Mouse (Mus musculus) liver, embryonic 14.5 days (tissue): ENCODE data around the gene Gse1.

Experiments used
- CTCF ChIP-seq: IDR thresholded peaks from 2 replicates; pipeline ENCODE4 v1.5.1; 2016; ENCODE audit warnings: antibody characterized with exemption, low read depth, control low read depth
- EP300 ChIP-seq: IDR thresholded peaks from 2 replicates; pipeline ENCODE4 v1.6.1; 2016; ENCODE audit warnings: antibody characterized with exemption, low read depth

GRCm38 (mm10) chr8:120435781-120436180 lies 207.5 kb downstream of the Gse1 start:
- TF ChIP-seq EP300: no peak
- TF ChIP-seq CTCF: no peak
